Mouse (Mus musculus): ENCODE data around the gene 4930579F01Rik. TPM values are rescaled to one million over a fixed set of nuclear protein-coding genes. Genes with fewer than 3 reads are reported as not detected.

4930579F01Rik gene
- 0.13 TPM in 1 of 2 replicates, not detected in the other for polyA plus RNA-seq (2015; fragmentation: Nextera tagmentation; extraction: Ambion mirVana)

- 83% methylated on average over 15 of the region's 15 CpGs for WGBS
- Histone ChIP-seq H3K9ac (no peak within 1 kb of the TSS), H3K36me3 (no peaks in the 10 kb centered on the region), H3K9me3 (no peaks in the 10 kb centered on the region), H3K4me2 (replicated peaks) (no peak within 1 kb of the TSS), H3K4me1 (no peaks in the 10 kb centered on the region), H3K27ac (no peak within 1 kb of the TSS), H3K4me3 (no peak within 1 kb of the TSS), H3K27me3 (no peaks in the 10 kb centered on the region)
- ATAC-seq (ENCODE audit: low FRiP score, low read depth), result no peak
Observed at GRCm38 (mm10) chr3:138193683-138194302, at the start of gene 4930579F01Rik. 4930579F01Rik (minus strand) TSS chr3:138193825.

- peaks cover 32% of the 10 kb centered on the region for H3K4me1 ChIP-seq
- H3K9ac ChIP-seq, result no peak overlapping the region
- WGBS, result 54% methylated on average over 6 of the region's 6 CpGs
- no peak overlapping the region for H3K27ac ChIP-seq
- H3K4me2 ChIP-seq (replicated peaks), result no peak overlapping the region
- ATAC-seq (ENCODE audit: low FRiP score, low read depth), result no peak
- no peak overlapping the region for H3K4me3 ChIP-seq
- H3K27me3 ChIP-seq, result peaks cover 33% of the 10 kb centered on the region
- no peaks in the 10 kb centered on the region for H3K9me3 ChIP-seq
- no peaks in the 10 kb centered on the region for H3K36me3 ChIP-seq
Observed at GRCm38 (mm10) chr3:138242933-138243332, 49.3 kb upstream of the 4930579F01Rik start.

DNA sequence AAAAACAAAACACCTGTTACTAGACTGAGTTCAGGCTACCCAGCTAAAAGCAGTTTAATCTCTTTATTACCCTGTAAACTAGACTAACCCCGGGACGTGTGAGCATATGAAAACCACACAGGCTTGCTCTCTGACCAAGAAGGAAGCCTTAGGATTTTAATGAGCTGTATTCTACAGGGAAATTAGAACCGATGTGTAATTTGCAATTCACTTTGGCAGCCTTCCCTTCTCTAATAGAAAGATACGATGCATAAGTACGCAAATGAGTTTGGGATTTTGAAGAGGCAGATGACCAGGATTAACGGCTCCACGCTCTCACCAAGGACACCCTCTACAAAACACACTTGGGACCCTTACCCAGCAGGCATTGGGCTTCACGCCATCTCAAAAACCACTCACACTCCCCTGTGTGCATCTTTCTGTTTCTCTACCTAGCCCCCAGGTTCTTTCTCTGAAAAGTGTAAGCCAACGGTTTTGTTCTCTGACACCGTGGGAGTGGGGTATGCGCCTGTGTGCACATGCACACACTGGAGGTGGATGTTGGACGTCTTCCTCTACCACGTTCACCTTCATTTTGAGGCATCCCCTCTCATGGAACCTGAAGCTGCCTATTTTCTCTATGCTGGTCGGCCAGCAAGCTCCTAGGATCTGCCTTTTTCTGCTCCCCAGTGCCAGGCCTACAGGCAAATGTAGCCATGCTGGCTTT lies 48.5 kb upstream of the 4930579F01Rik start:
- H3K4me2 ChIP-seq (replicated peaks), result no peak overlapping the region
- H3K27me3 ChIP-seq, result peaks cover 33% of the 10 kb centered on the region
- H3K27ac ChIP-seq, result no peak overlapping the region
- H3K4me1 ChIP-seq, result peaks cover 32% of the 10 kb centered on the region
- ATAC-seq (ENCODE audit: low FRiP score, low read depth), result no peak
- H3K4me3 ChIP-seq, result no peak overlapping the region
- H3K9ac ChIP-seq, result no peak overlapping the region
- H3K36me3 ChIP-seq, result no peaks in the 10 kb centered on the region
- 42% methylated on average over 14 of the region's 14 CpGs for WGBS
- H3K9me3 ChIP-seq, result no peaks in the 10 kb centered on the region

- Histone ChIP-seq H3K4me1 (peaks cover 32% of the 10 kb centered on the region), H3K4me3 (no peak overlapping the region), H3K9me3 (no peaks in the 10 kb centered on the region), H3K27me3 (peaks cover 33% of the 10 kb centered on the region), H3K36me3 (no peaks in the 10 kb centered on the region), H3K4me2 (replicated peaks) (0 out of 2 replicates have a peak overlapping the region, but pooled peaks have one; percentile 16), H3K27ac (no peak overlapping the region), H3K9ac (no peak overlapping the region)
- 31% methylated on average over 6 of the region's 6 CpGs for WGBS
- ATAC-seq (ENCODE audit: low FRiP score, low read depth), result no peak
Observed at GRCm38 (mm10) chr3:138241371-138241770, 47.7 kb upstream of the 4930579F01Rik start.

DNA sequence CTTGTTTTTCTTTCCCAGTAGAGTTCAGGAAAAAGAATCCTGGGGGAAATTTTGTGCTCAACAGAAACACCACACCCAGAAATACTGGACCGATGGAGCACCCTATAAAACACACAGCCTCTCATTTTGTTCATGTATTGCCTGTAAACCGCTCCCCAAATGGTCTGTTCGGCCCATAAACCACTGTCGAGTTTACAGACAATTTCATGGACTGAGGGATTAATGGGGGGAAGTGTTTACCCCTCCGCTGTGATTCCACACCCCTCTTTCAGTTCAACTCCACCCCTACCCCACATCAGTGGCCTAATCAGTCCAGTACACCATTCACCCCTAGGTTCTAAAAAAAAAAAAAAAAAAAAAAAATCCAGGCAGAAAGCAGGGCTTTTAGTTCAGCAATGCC lies 47.3 kb upstream of the 4930579F01Rik start:
- no peaks in the 10 kb centered on the region for H3K9me3 ChIP-seq
- peak; percentile 68 for ATAC-seq (ENCODE audit: low FRiP score, low read depth)
- 33% methylated on average over 5 of the region's 5 CpGs for WGBS
- no peak overlapping the region for H3K9ac ChIP-seq
- no peaks in the 10 kb centered on the region for H3K36me3 ChIP-seq
- 0 out of 2 replicates have a peak overlapping the region, but pooled peaks have one; percentile 16 for H3K4me2 ChIP-seq (replicated peaks)
- no peak overlapping the region for H3K27ac ChIP-seq
- H3K4me3 ChIP-seq, result no peak overlapping the region
- H3K27me3 ChIP-seq, result peaks cover 33% of the 10 kb centered on the region
- peaks cover 32% of the 10 kb centered on the region for H3K4me1 ChIP-seq

DNA sequence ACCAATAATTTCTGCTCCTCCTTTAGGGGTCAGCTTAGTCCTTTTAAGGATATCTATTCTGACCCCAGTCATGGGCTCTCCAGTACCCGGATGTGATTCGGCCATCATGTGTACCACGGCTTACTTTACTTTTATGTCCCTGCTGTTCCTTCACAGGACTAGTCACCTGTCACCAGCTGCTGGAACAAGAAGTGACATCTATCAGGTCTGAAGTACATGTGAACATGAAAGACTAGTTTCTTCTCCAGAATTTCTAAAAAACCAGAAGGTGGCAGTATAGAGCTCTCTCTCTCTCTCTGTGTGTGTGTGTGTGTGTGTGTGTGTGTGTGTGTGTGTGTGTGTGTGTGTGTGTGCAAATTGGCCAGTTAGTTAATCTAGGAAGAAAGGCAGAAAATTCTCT lies 46.8 kb upstream of the 4930579F01Rik start:
- H3K27me3 ChIP-seq, result peaks cover 33% of the 10 kb centered on the region
- H3K27ac ChIP-seq, result no peak overlapping the region
- no peak overlapping the region for H3K4me2 ChIP-seq (replicated peaks)
- H3K9ac ChIP-seq, result no peak overlapping the region
- 79% methylated on average over 3 of the region's 3 CpGs for WGBS
- no peaks in the 10 kb centered on the region for H3K36me3 ChIP-seq
- no peaks in the 10 kb centered on the region for H3K9me3 ChIP-seq
- peaks cover 32% of the 10 kb centered on the region for H3K4me1 ChIP-seq
- no peak overlapping the region for H3K4me3 ChIP-seq
- ATAC-seq (ENCODE audit: low FRiP score, low read depth), result no peak; the same call in 1 of the 2 replicates

- WGBS, result 90% methylated on average over 6 of the region's 6 CpGs
- H3K4me1 ChIP-seq, result peaks cover 32% of the 10 kb centered on the region
- no peak overlapping the region for H3K4me2 ChIP-seq (replicated peaks)
- H3K27ac ChIP-seq, result no peak overlapping the region
- H3K9me3 ChIP-seq, result no peaks in the 10 kb centered on the region
- H3K36me3 ChIP-seq, result no peaks in the 10 kb centered on the region
- no peak for ATAC-seq (ENCODE audit: low FRiP score, low read depth)
- H3K9ac ChIP-seq, result no peak overlapping the region
- peaks cover 31% of the 10 kb centered on the region for H3K27me3 ChIP-seq
- H3K4me3 ChIP-seq, result no peak overlapping the region
Observed at GRCm38 (mm10) chr3:138239461-138239860, 45.8 kb upstream of the 4930579F01Rik start.

DNA sequence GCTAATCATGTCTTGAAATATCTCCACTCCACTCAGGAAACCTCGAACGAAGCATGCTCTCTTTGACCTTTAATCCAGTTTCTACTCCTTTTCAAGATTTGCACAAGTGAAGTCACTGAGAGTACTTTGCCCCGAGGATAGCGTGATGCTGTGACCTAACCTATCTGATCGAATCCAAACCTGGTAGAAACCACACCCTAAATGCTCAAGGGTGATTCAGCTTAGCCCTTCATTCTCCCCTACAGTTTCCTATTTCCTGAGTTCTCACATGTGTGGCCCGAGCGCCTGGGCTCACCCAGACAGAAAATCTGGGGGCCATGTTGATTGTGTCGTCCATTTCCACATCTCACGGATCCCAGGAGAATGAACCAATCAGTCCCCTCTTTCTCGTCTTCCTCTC lies 44.4 kb upstream of the 4930579F01Rik start:
- Histone ChIP-seq H3K4me1 (peaks cover 28% of the 10 kb centered on the region), H3K4me3 (no peak overlapping the region), H3K9me3 (no peaks in the 10 kb centered on the region), H3K9ac (no peak overlapping the region), H3K4me2 (replicated peaks) (no peak overlapping the region), H3K27ac (no peak overlapping the region), H3K36me3 (no peaks in the 10 kb centered on the region), H3K27me3 (peaks cover 19% of the 10 kb centered on the region)
- ATAC-seq (ENCODE audit: low FRiP score, low read depth), result no peak
- 84% methylated on average over 10 of the region's 10 CpGs for WGBS

GRCm38 (mm10) chr3:138236546-138237163 lies 43.0 kb upstream of the 4930579F01Rik start:
- Histone ChIP-seq H3K4me3 (no peak overlapping the region), H3K9ac (no peak overlapping the region), H3K36me3 (no peaks in the 10 kb centered on the region), H3K9me3 (no peaks in the 10 kb centered on the region), H3K4me1 (peaks cover 15% of the 10 kb centered on the region), H3K27ac (no peak overlapping the region), H3K4me2 (replicated peaks) (no peak overlapping the region), H3K27me3 (peaks cover 14% of the 10 kb centered on the region)
- WGBS, result 81% methylated on average over 11 of the region's 11 CpGs
- ATAC-seq (ENCODE audit: low FRiP score, low read depth), result no peak

- ATAC-seq (ENCODE audit: low FRiP score, low read depth), result no peak
- no peaks in the 10 kb centered on the region for H3K9me3 ChIP-seq
- no peak overlapping the region for H3K4me3 ChIP-seq
- H3K4me2 ChIP-seq (replicated peaks), result no peak overlapping the region
- no peaks in the 10 kb centered on the region for H3K27me3 ChIP-seq
- no peak overlapping the region for H3K9ac ChIP-seq
- H3K4me1 ChIP-seq, result no peaks in the 10 kb centered on the region
- 66% methylated on average over 2 of the region's 2 CpGs for WGBS
- no peaks in the 10 kb centered on the region for H3K36me3 ChIP-seq
- H3K27ac ChIP-seq, result no peak overlapping the region
Observed at GRCm38 (mm10) chr3:138231531-138231930, 37.9 kb upstream of the 4930579F01Rik start.

GRCm38 (mm10) chr3:138230266-138230665 lies 36.6 kb upstream of the 4930579F01Rik start:
- ATAC-seq (ENCODE audit: low FRiP score, low read depth), result no peak
- H3K4me2 ChIP-seq (replicated peaks), result no peak overlapping the region
- H3K27me3 ChIP-seq, result no peaks in the 10 kb centered on the region
- H3K27ac ChIP-seq, result no peak overlapping the region
- H3K9ac ChIP-seq, result no peak overlapping the region
- H3K4me1 ChIP-seq, result no peaks in the 10 kb centered on the region
- H3K36me3 ChIP-seq, result no peaks in the 10 kb centered on the region
- H3K4me3 ChIP-seq, result no peak overlapping the region
- no peaks in the 10 kb centered on the region for H3K9me3 ChIP-seq
- 79% methylated on average over 3 of the region's 3 CpGs for WGBS

- 71% methylated on average over 1 of the region's 1 CpGs for WGBS
- no peak for ATAC-seq (ENCODE audit: low FRiP score, low read depth)
- H3K4me2 ChIP-seq (replicated peaks), result no peak overlapping the region
- no peak overlapping the region for H3K9ac ChIP-seq
- H3K36me3 ChIP-seq, result no peaks in the 10 kb centered on the region
- no peaks in the 10 kb centered on the region for H3K9me3 ChIP-seq
- H3K4me3 ChIP-seq, result no peak overlapping the region
- H3K4me1 ChIP-seq, result no peaks in the 10 kb centered on the region
- H3K27me3 ChIP-seq, result no peaks in the 10 kb centered on the region
- H3K27ac ChIP-seq, result no peak overlapping the region
Observed at GRCm38 (mm10) chr3:138229448-138229847, 35.8 kb upstream of the 4930579F01Rik start.
